Mouse (Mus musculus): Measurements from ENCODE around the gene Elfn1. TPM values are rescaled to one million over a fixed set of nuclear protein-coding genes. Genes with fewer than 3 reads are reported as not detected.

Elfn1 gene
- total and polyA plus RNA-seq, 3 experiments = 0.05 TPM; not detected in 2

- no peak overlapping the region for H3K4me3 ChIP-seq (ENCODE audit: low read depth, low read length)
- no peaks in the 10 kb centered on the region for H3K4me1 ChIP-seq (ENCODE audit: insufficient read depth, low read depth, low read length)
- ATAC-seq (ENCODE audit: extremely low read depth, insufficient number of reproducible peaks, low FRiP score, poor library complexity, severe bottlenecking) = no peak
- no peak for DNase-seq (ENCODE audit: low spot score)
- H3K9me3 ChIP-seq (replicated peaks) = peaks cover 17% of the 10 kb centered on the region
- peaks cover 48% of the 10 kb centered on the region; the same call in 1 of the 2 replicates for H3K27me3 ChIP-seq (ENCODE audit: insufficient read depth, low read length)
- no peaks in the 10 kb centered on the region for H3K36me3 ChIP-seq (replicated peaks)
- no peak for TF ChIP-seq GATA1 (IDR thresholded peaks at IDR 0.05; ENCODE audit: borderline replicate concordance, low read length)
- no peak for TF ChIP-seq POLR2AphosphoS5 (IDR thresholded peaks at IDR 0.05; ENCODE audit: insufficient replicate concordance, low read depth, low read length)
- TF ChIP-seq GATA2 (IDR thresholded peaks at IDR 0.05; ENCODE audit: borderline replicate concordance, low read depth, low read length) = no peak
Observed at GRCm38 (mm10) chr5:139908811-139909627, 1.3 kb downstream of the Elfn1 start.

GRCm38 (mm10) chr5:139909710-139910550 is 2.2 kb downstream of the Elfn1 start:
- TF ChIP-seq GATA1 (IDR thresholded peaks at IDR 0.05; ENCODE audit: borderline replicate concordance, low read length) (no peak), GATA2 (IDR thresholded peaks at IDR 0.05; ENCODE audit: borderline replicate concordance, low read depth, low read length) (no peak), TAL1 (conservative IDR thresholded peaks at IDR 0.05; ENCODE audit: low read depth, low read length) (no peak), CTCF (IDR thresholded peaks at IDR 0.05; ENCODE audit: low read depth, low read length) (no peak), POLR2AphosphoS5 (IDR thresholded peaks at IDR 0.05; ENCODE audit: insufficient replicate concordance, low read depth, low read length) (no peak)
- no peak overlapping the region for H3K4me3 ChIP-seq (ENCODE audit: low read depth, low read length)
- DNase-seq (ENCODE audit: low spot score) = no peak
- no peaks in the 10 kb centered on the region for H3K4me1 ChIP-seq (ENCODE audit: insufficient read depth, low read depth, low read length)
- peaks cover 17% of the 10 kb centered on the region for H3K9me3 ChIP-seq (replicated peaks)
- no peaks in the 10 kb centered on the region for H3K36me3 ChIP-seq (replicated peaks)
- no peak for ATAC-seq (ENCODE audit: extremely low read depth, insufficient number of reproducible peaks, low FRiP score, poor library complexity, severe bottlenecking)
- peaks cover 48% of the 10 kb centered on the region; the same call in 1 of the 2 replicates for H3K27me3 ChIP-seq (ENCODE audit: insufficient read depth, low read length)

- no peaks in the 10 kb centered on the region for H3K4me1 ChIP-seq (ENCODE audit: insufficient read depth, low read depth, low read length)
- peaks cover 17% of the 10 kb centered on the region for H3K9me3 ChIP-seq (replicated peaks)
- H3K27me3 ChIP-seq (ENCODE audit: insufficient read depth, low read length) = peaks cover 51% of the 10 kb centered on the region; the same call in 1 of the 2 replicates
- H3K36me3 ChIP-seq (replicated peaks) = no peaks in the 10 kb centered on the region
- no peak for DNase-seq (ENCODE audit: low spot score)
- no peak for ATAC-seq (ENCODE audit: extremely low read depth, insufficient number of reproducible peaks, low FRiP score, poor library complexity, severe bottlenecking)
- TF ChIP-seq POLR2AphosphoS5 (IDR thresholded peaks at IDR 0.05; ENCODE audit: insufficient replicate concordance, low read depth, low read length) (no peak), CTCF (IDR thresholded peaks at IDR 0.05; ENCODE audit: low read depth, low read length) (no peak), GATA2 (IDR thresholded peaks at IDR 0.05; ENCODE audit: borderline replicate concordance, low read depth, low read length) (no peak), GATA1 (IDR thresholded peaks at IDR 0.05; ENCODE audit: borderline replicate concordance, low read length) (no peak), TAL1 (conservative IDR thresholded peaks at IDR 0.05; ENCODE audit: low read depth, low read length) (no peak)
- no peak overlapping the region for H3K4me3 ChIP-seq (ENCODE audit: low read depth, low read length)
Observed at GRCm38 (mm10) chr5:139910755-139911300, 3.1 kb downstream of the Elfn1 start.

GRCm38 (mm10) chr5:139911506-139911905 is 3.8 kb downstream of the Elfn1 start:
- H3K36me3 ChIP-seq (replicated peaks) = no peaks in the 10 kb centered on the region

GRCm38 (mm10) chr5:139912121-139912771 is 4.5 kb downstream of the Elfn1 start:
- ATAC-seq (ENCODE audit: extremely low read depth, insufficient number of reproducible peaks, low FRiP score, poor library complexity, severe bottlenecking) (no peak), DNase-seq (ENCODE audit: low spot score) (no peak)
- no peaks in the 10 kb centered on the region for H3K4me1 ChIP-seq (ENCODE audit: insufficient read depth, low read depth, low read length)
- peaks cover 17% of the 10 kb centered on the region for H3K9me3 ChIP-seq (replicated peaks)
- no peak for TF ChIP-seq CTCF (IDR thresholded peaks at IDR 0.05; ENCODE audit: low read depth, low read length)
- no peak for TF ChIP-seq GATA2 (IDR thresholded peaks at IDR 0.05; ENCODE audit: borderline replicate concordance, low read depth, low read length)
- no peak for TF ChIP-seq GATA1 (IDR thresholded peaks at IDR 0.05; ENCODE audit: borderline replicate concordance, low read length)
- no peak for TF ChIP-seq POLR2AphosphoS5 (IDR thresholded peaks at IDR 0.05; ENCODE audit: insufficient replicate concordance, low read depth, low read length)
- no peak for TF ChIP-seq TAL1 (conservative IDR thresholded peaks at IDR 0.05; ENCODE audit: low read depth, low read length)
- H3K27me3 ChIP-seq (ENCODE audit: insufficient read depth, low read length) = peaks cover 49% of the 10 kb centered on the region; the same call in 1 of the 2 replicates
- no peaks in the 10 kb centered on the region for H3K36me3 ChIP-seq (replicated peaks)
- H3K4me3 ChIP-seq (ENCODE audit: low read depth, low read length) = no peak overlapping the region

More at GRCm38 (mm10) chr5:139911506-139911905, 3.8 kb downstream of the Elfn1 start:
- TF ChIP-seq POLR2AphosphoS5 (IDR thresholded peaks at IDR 0.05; ENCODE audit: insufficient replicate concordance, low read depth, low read length) = no peak
- TF ChIP-seq TAL1 (conservative IDR thresholded peaks at IDR 0.05; ENCODE audit: low read depth, low read length) = no peak
- no peak for TF ChIP-seq GATA2 (IDR thresholded peaks at IDR 0.05; ENCODE audit: borderline replicate concordance, low read depth, low read length)
- TF ChIP-seq GATA1 (IDR thresholded peaks at IDR 0.05; ENCODE audit: borderline replicate concordance, low read length) = no peak
- TF ChIP-seq CTCF (IDR thresholded peaks at IDR 0.05; ENCODE audit: low read depth, low read length) = no peak
- Histone ChIP-seq H3K27me3 (ENCODE audit: insufficient read depth, low read length) (peaks cover 53% of the 10 kb centered on the region; the same call in 1 of the 2 replicates), H3K4me3 (ENCODE audit: low read depth, low read length) (no peak overlapping the region), H3K9me3 (replicated peaks) (peaks cover 17% of the 10 kb centered on the region), H3K4me1 (ENCODE audit: insufficient read depth, low read depth, low read length) (no peaks in the 10 kb centered on the region)
- DNase-seq (ENCODE audit: low spot score) (no peak), ATAC-seq (ENCODE audit: extremely low read depth, insufficient number of reproducible peaks, low FRiP score, poor library complexity, severe bottlenecking) (no peak)
